Mouse (Mus musculus): Measurements from ENCODE around the gene Lnpk. TPM values are rescaled to one million over a fixed set of nuclear protein-coding genes. Genes with fewer than 3 reads are reported as not detected.

Lnpk gene
- polyA plus RNA-seq, 2 experiments, result 7.1 to 15.4 TPM

DNA sequence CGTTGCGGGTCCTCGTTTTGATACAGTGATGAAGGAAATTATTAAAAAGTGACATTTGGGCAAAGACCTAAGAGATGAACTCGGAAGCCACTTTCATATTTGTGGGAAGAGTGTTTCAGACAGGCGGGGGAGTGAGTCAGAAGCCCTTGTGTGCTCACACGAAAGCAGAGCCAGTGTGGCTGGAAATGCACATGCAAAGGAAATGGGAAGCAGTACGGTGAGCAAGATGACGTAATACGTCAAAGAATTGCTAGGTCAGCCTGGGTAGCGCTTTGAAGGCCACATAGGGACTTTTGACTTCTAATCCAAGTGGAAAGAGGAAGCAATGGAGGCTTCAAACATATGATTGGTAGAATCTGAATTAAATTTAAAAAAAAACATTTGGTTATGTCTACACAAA is 96.6 kb downstream of the Lnpk start:
- no peak for TF ChIP-seq CTCF (IDR thresholded peaks at IDR 0.05; ENCODE audit: low read depth)
- Histone ChIP-seq H3K27me3 (ENCODE audit: control insufficient read depth, insufficient read depth, low read length) (no peaks in the 10 kb centered on the region), H3K4me3 (ENCODE audit: insufficient read depth in 1 of 2, low read depth in 2 of 2, low read length in 2 of 2) (no peak overlapping the region), H3K4me1 (replicated peaks; ENCODE audit: control insufficient read depth in 2 of 2, insufficient read depth in 2 of 2, low read length in 1 of 2) (no peaks in the 10 kb centered on the region), H3K36me3 (replicated peaks; ENCODE audit: control insufficient read depth, insufficient read depth, low read depth) (no peaks in the 10 kb centered on the region), H3K9me3 (ENCODE audit: control insufficient read depth, low read length) (no peaks in the 10 kb centered on the region), H3K4me2 (ENCODE audit: low read depth) (no peak overlapping the region), H3K27ac (no peak overlapping the region), H3K9ac (replicated peaks) (no peak overlapping the region)
- ATAC-seq (ENCODE audit: insufficient read depth) (no peak), DNase-seq (ENCODE audit: low read depth in 3 of 3, low spot score in 3 of 3) (no peak)
- WGBS (ENCODE audit: insufficient replicate concordance), result 51% methylated on average over 10 of the region's 10 CpGs

DNA sequence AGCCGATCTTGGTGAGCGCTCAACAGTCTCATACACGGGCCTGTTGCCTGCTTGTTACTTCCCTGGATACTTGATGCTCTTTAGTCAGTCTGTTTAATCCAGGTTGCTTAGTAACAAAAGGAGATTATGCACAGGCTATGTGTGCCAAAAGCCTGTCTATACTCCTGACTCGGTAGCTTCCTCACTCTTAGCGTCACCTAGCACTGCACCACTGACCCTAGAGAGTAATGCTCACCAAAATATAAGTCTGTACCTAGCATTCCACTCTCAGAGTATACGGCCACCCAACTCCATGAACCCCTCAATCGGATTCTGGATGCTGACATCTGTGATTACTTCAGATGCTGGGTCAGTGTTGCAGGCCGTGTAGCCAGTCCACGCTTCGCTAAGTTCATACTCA is 97.1 kb downstream of the Lnpk start:
- WGBS (ENCODE audit: insufficient replicate concordance), result 74% methylated on average over 10 of the region's 10 CpGs
- Histone ChIP-seq H3K9ac (replicated peaks) (no peak overlapping the region), H3K27ac (no peak overlapping the region), H3K27me3 (ENCODE audit: control insufficient read depth, insufficient read depth, low read length) (no peaks in the 10 kb centered on the region), H3K9me3 (ENCODE audit: control insufficient read depth, low read length) (no peaks in the 10 kb centered on the region), H3K4me1 (replicated peaks; ENCODE audit: control insufficient read depth in 2 of 2, insufficient read depth in 2 of 2, low read length in 1 of 2) (no peaks in the 10 kb centered on the region), H3K36me3 (replicated peaks; ENCODE audit: control insufficient read depth, insufficient read depth, low read depth) (no peaks in the 10 kb centered on the region), H3K4me2 (ENCODE audit: low read depth) (no peak overlapping the region), H3K4me3 (ENCODE audit: insufficient read depth in 1 of 2, low read depth in 2 of 2, low read length in 2 of 2) (no peak overlapping the region)
- no peak for TF ChIP-seq CTCF (IDR thresholded peaks at IDR 0.05; ENCODE audit: low read depth)
- no peak for ATAC-seq (ENCODE audit: insufficient read depth)
- DNase-seq (ENCODE audit: low read depth in 3 of 3, low spot score in 3 of 3), result no peak

Other genes starting within 250 kb of the Lnpk start
- 0.02 TPM in 1 of 2 replicates, not detected in the other for gene Evx2, start 80.1 kb upstream of the Lnpk start, polyA plus RNA-seq (2012; rRNA removed)
- not detected in 2 replicates for gene Evx2, start 80.1 kb upstream of the Lnpk start, polyA plus RNA-seq (2014; fragmentation: Nextera tagmentation; extraction: Ambion mirVana)
- 0.09 and 0.29 TPM in 2 replicates for gene Hoxd13, start 88.9 kb upstream of the Lnpk start, polyA plus RNA-seq (2012; rRNA removed)
- not detected in 2 replicates for gene Hoxd13, start 88.9 kb upstream of the Lnpk start, polyA plus RNA-seq (2014; fragmentation: Nextera tagmentation; extraction: Ambion mirVana)
- 0.04 and 0.10 TPM in 2 replicates for gene Hoxd12, start 95.6 kb upstream of the Lnpk start, polyA plus RNA-seq (2012; rRNA removed)
- not detected in 2 replicates for gene Hoxd12, start 95.6 kb upstream of the Lnpk start, polyA plus RNA-seq (2014; fragmentation: Nextera tagmentation; extraction: Ambion mirVana)
- gene Hoxd11, start 100.1 kb upstream of the Lnpk start, polyA plus RNA-seq (2012; rRNA removed), result 0.04 and 0.09 TPM in 2 replicates
- gene Hoxd11, start 100.1 kb upstream of the Lnpk start, polyA plus RNA-seq (2014; fragmentation: Nextera tagmentation; extraction: Ambion mirVana), result not detected in 2 replicates
- gene Hoxd10, start 112.5 kb upstream of the Lnpk start, polyA plus RNA-seq (2012; rRNA removed), result 0.07 TPM in 1 of 2 replicates, not detected in the other
- not detected in 2 replicates for gene Hoxd10, start 112.5 kb upstream of the Lnpk start, polyA plus RNA-seq (2014; fragmentation: Nextera tagmentation; extraction: Ambion mirVana)
- 0.03 TPM in 1 of 2 replicates, not detected in the other for gene Hoxd9, start 118.3 kb upstream of the Lnpk start, polyA plus RNA-seq (2012; rRNA removed)
- not detected in 2 replicates for gene Hoxd9, start 118.3 kb upstream of the Lnpk start, polyA plus RNA-seq (2014; fragmentation: Nextera tagmentation; extraction: Ambion mirVana)
- gene Hoxd8, start 125.2 kb upstream of the Lnpk start, polyA plus RNA-seq (2012; rRNA removed), result 0.02 and 0.04 TPM in 2 replicates
- 0.06 TPM in 1 of 2 replicates, not detected in the other for gene Hoxd8, start 125.2 kb upstream of the Lnpk start, polyA plus RNA-seq (2014; fragmentation: Nextera tagmentation; extraction: Ambion mirVana)
- 0.02 and 0.19 TPM in 2 replicates for gene Hoxd3, start 132.5 kb upstream of the Lnpk start, polyA plus RNA-seq (2012; rRNA removed)
- gene Hoxd3, start 132.5 kb upstream of the Lnpk start, polyA plus RNA-seq (2014; fragmentation: Nextera tagmentation; extraction: Ambion mirVana), result not detected in 2 replicates
- 0.04 TPM in 1 of 2 replicates, not detected in the other for gene Hoxd4, start 132.5 kb upstream of the Lnpk start, polyA plus RNA-seq (2012; rRNA removed)
- gene Hoxd4, start 132.5 kb upstream of the Lnpk start, polyA plus RNA-seq (2014; fragmentation: Nextera tagmentation; extraction: Ambion mirVana), result not detected in 2 replicates
- gene Gm28230, start 147.3 kb upstream of the Lnpk start, polyA plus RNA-seq (2012; rRNA removed), result not detected in 2 replicates
- not detected in 2 replicates for gene Gm28230, start 147.3 kb upstream of the Lnpk start, polyA plus RNA-seq (2014; fragmentation: Nextera tagmentation; extraction: Ambion mirVana)
- gene Hoxd1, start 183.5 kb upstream of the Lnpk start, polyA plus RNA-seq (2012; rRNA removed), result not detected in 2 replicates
- not detected in 2 replicates for gene Hoxd1, start 183.5 kb upstream of the Lnpk start, polyA plus RNA-seq (2014; fragmentation: Nextera tagmentation; extraction: Ambion mirVana)
- 14.5 and 23.8 TPM in 2 replicates for gene Mtx2, start 246.4 kb upstream of the Lnpk start, polyA plus RNA-seq (2012; rRNA removed)
- 74.7 and 83.3 TPM in 2 replicates for gene Mtx2, start 246.4 kb upstream of the Lnpk start, polyA plus RNA-seq (2014; fragmentation: Nextera tagmentation; extraction: Ambion mirVana)

All from liver, embryonic 14.5 days (tissue).